Mouse (Mus musculus) embryo, embryonic 9.5 days (tissue): ENCODE measurements around the gene Gpank1.

Experiments used
- DNase-seq: peaks from one replicate; pipeline ENCODE4 v3.0.0-alpha.2; 2017; ENCODE audit errors: extremely low spot score

The Gpank1 gene

GRCm38 (mm10) chr17:35159638-35160037 lies 38.4 kb downstream of the Gpank1 start:
- no peak for DNase-seq

- no peak for DNase-seq
These were observed 40.2 kb downstream of the Gpank1 start for GRCm38 (mm10) chr17:35161421-35161820.

- DNase-seq: no peak
These were observed 40.9 kb downstream of the Gpank1 start for GRCm38 (mm10) chr17:35162121-35162520.

GRCm38 (mm10) chr17:35162730-35163129 lies 41.5 kb downstream of the Gpank1 start:
- DNase-seq: no peak

GRCm38 (mm10) chr17:35163326-35164081 lies 42.2 kb downstream of the Gpank1 start:
- DNase-seq: no peak

GRCm38 (mm10) chr17:35164218-35164567 lies 42.9 kb downstream of the Gpank1 start:
- no peak for DNase-seq

- peak; percentile 98 for DNase-seq
These were observed 43.6 kb downstream of the Gpank1 start, which contains the start of gene Prrc2a for GRCm38 (mm10) chr17:35164568-35165450. TSS of gene Prrc2a (minus strand) at chr17:35164897.

- peak; percentile 38 for DNase-seq
These were observed 44.3 kb downstream of the Gpank1 start for GRCm38 (mm10) chr17:35165451-35166155.

GRCm38 (mm10) chr17:35166352-35167035 lies 45.2 kb downstream of the Gpank1 start:
- peak; percentile 48 for DNase-seq

- no peak for DNase-seq
These were observed 46.5 kb downstream of the Gpank1 start for GRCm38 (mm10) chr17:35167794-35168193.

GRCm38 (mm10) chr17:35168541-35169207 lies 47.4 kb downstream of the Gpank1 start:
- DNase-seq: peak; percentile 30

GRCm38 (mm10) chr17:35172445-35173234 lies 51.4 kb downstream of the Gpank1 start:
- no peak for DNase-seq

GRCm38 (mm10) chr17:35173329-35173728 lies 52.1 kb downstream of the Gpank1 start:
- DNase-seq: no peak
